Mouse (Mus musculus) mature B cell (primary cell): ENCODE results near the gene Map2.

Source experiments
- in situ Hi-C: fragments of 300-500 bp; cut with MboI; formaldehyde crosslinking; loops from 2 replicates; pipeline ENCODE4 v1.14.3; 2019

Gene Map2

DNA sequence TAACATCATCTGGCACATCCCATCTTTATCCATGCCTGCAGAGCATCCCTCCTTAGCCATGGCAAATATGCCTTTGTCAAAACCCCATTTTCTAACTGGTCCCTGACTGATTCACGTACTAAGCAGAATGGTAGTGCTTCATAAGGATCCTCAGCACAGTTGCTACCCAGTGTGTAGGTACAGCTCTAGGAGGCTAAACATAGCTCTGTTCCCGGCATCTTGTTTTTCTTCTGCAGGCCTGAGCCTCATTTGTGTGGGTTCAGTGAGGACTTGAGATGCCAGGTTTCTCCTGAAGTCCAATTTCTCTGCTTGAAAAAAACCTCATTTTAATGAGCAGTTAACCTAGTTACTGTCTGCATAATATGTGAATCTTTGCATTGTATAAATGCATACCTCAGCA is 30.4 kb downstream of the Map2 start:
- in situ Hi-C loops, result no loop called here

DNA sequence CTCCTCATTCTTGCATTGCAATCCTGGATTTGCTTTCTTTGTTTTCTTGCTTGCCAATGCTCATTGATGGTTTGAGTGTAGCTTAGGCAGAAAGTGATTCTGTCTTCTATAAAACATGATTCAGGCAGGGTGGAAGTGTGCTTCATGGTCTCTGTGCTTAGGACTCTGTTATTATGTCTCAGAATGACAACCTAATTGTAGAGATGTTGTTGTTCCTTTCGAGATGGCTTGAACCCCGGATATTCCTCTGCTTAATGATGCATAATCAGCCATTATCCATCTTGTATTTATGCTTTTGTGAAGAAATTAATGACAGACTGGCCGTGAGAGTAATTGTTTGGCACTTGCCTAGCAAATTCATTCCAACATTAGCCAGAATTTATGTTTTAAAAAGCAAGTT is 31.8 kb downstream of the Map2 start:
- in situ Hi-C loops, result no loop called here

- in situ Hi-C loops, result no loop called here
Observed at GRCm38 (mm10) chr1:66211074-66211791, 36.2 kb downstream of the Map2 start.

GRCm38 (mm10) chr1:66221497-66221896 is 46.4 kb downstream of the Map2 start:
- in situ Hi-C loops, result no loop called here

DNA sequence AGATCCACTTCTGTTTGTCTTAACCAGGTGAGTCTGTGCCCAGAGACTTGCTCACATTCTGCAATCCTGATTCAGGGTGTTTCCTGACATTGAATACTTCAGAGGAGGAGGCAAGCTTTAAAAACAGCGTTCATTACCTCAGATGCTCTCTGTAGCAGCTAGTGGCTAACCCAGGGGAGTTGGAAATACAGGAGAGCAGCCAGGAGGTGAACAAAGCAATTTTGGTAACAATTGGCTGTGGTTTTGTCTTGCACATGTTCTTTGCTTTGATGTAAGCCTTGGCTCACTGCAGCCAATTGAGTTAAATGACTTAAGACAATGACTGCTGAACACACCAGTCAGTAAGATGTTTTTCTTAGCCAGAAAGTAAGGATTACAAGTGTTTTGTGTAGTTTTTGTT is 48.3 kb downstream of the Map2 start:
- in situ Hi-C loops, result no loop called here

DNA sequence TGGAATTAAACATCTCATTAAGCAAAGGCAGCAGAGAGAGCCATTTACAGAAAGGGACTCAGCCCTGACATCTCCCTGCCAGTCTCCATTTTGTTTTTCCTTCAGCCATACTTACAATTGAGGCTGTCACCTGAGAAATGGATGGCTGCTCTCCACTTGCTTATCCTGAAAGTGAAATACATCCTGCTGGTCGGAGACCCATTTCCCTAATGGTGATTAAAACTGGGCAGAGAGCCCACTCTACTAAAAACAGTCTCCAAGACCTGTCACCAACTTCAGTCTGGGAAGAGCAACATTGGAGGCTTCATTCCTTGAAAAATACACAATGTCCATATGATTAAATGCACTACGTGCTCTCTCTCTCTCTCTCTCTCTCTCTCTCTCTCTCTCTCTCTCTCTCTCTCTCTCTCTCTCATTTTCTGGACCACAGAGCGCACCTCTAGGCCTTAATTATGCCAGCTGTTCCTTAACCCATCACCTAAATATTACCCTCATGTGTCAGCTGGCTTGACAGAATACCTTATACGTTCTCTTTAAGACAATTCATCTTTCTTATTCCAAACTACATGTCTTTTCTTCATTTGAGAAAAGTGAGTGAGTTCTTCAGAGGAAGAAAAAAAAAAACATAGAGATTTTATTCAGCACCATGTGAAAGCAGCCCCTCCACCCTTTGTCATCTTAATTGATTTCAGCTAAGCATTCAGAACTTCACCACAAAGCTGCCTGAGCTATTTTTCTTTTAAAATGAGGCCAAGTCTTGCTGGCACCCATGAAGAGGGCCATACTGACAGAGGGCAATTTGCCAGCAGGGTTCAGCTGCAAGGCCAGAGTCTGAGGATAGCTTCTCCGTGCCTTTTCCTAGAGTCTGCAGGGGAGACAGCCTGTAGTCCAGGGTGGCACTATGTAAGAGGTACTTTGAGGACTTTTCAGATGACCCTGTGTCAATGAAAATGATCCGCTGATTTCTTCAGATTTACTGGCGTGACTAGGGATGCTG is 51.6 kb downstream of the Map2 start:
- in situ Hi-C loops, result no loop called here

DNA sequence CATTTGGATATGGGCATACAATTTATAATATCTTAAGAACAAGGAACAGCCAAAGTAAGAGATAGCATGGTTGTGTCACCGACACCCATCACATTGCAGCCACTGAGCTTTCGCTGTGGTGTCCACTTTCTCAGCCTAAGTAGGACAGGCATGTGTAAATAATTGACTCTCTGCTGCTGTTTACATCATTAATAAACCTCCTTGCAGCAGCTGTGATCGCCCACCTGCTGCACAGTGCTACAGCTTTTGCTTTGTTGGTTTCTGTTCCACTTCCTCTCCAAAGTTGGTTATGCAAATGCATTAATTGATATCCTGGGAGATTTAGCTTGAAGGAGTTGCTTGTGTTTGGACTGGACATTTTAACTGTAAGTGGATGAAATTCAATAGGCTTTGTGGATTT is 53.1 kb downstream of the Map2 start:
- in situ Hi-C loops, result no loop called here

GRCm38 (mm10) chr1:66230345-66230744 is 55.3 kb downstream of the Map2 start:
- in situ Hi-C loops, result no loop called here

- in situ Hi-C loops, result no loop called here
Observed at GRCm38 (mm10) chr1:66231963-66232362, 56.9 kb downstream of the Map2 start.

DNA sequence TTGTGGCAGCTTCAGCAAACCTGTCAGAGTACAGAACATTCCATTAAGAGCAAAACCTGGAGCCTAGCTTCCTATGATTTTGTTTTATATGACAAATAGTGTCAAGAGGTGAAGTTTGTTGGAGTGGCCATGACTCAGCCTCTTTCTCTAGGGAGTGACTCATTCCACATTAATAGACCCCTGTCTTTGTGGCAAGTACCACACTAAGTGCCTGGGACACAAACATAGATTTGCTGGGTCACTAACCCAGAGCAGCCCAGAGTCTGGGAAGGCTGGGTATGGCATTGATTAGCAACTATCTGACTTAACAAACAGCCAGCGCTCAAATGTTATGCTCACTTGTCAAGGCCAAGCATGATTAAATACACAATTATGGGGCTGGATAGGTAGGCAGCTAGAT is 69.8 kb downstream of the Map2 start:
- in situ Hi-C loops, result no loop called here

DNA sequence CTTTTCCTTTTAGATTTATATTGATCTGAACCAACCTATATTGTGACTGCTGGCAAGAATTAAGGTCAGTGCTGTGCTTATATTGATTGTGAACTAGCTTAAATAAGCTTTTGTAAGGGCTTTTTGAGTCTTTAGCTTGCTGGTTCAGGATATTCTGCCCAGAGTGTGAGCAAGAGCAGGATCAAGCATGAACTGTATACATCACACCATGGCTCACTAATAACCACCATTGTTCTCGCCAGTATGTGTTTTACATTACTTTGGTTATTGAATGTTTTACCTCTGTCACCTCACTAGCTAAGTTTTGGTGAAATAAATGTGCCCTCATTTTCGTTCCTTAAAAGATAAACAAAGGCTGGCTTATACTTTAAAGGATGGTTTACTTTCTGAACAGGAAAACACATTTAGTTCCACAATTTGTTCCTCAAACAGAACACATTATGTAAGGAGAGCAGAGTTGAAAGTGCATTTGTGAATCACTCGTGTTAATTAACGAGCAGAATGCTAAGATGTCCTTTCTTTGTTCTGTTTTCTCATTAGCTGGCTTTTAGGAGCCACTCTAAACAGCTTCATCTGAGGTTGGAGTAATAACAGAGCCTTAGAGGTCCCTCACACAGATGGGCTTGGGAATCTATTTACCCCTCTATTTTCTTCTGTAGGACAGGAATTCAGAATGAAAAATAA is 76.7 kb downstream of the Map2 start:
- in situ Hi-C loops, result no loop called here

- in situ Hi-C loops, result no loop called here
Observed at GRCm38 (mm10) chr1:66252333-66252724, 77.3 kb downstream of the Map2 start.

GRCm38 (mm10) chr1:66263220-66263619 is 88.1 kb downstream of the Map2 start:
- in situ Hi-C loops, result no loop called here

GRCm38 (mm10) chr1:66266231-66266924 is 91.3 kb downstream of the Map2 start:
- in situ Hi-C loops, result no loop called here

DNA sequence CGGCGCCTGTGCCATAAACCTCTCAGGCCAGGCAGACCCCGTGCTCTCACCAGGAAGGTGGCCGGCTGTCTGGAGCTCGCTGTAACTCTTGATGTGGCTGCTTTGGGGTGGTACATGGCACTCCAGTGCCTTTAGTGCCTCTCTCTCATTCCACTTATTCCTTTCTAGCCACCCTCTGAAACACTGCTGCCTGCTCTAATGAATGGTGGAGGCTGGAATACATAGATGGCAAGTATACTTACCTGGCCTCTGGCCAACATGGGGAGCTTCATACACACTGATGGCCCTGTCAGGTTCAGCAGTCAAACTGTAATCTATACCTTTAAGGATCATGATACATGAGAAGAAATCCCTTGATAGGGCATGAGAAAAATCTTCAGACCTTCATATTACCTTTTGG is 102.6 kb downstream of the Map2 start:
- in situ Hi-C loops, result no loop called here

- in situ Hi-C loops, result no loop called here
Observed at GRCm38 (mm10) chr1:66279222-66280009, 104.3 kb downstream of the Map2 start.

DNA sequence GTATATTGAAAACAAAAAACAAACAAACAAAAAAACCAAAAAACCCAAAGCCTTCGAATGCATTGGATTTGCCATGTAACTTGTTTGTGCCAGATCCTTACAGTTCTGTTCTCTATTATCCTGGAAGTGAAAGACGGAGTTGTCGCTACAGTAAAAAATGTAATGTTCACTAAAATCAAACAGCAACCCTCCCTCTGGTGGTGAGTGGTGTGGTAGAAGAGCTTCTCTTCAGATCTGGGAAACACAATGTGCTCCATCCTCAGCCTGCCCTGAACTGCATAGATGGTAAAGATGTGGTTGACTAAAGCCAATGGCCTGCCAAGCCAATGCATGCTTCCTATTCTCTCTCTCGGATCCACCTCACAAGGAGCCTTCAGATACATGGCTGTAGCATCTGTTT is 105.1 kb downstream of the Map2 start:
- in situ Hi-C loops, result no loop called here

- in situ Hi-C loops, result no loop called here
Observed at GRCm38 (mm10) chr1:66282447-66282846, 107.4 kb downstream of the Map2 start.

DNA sequence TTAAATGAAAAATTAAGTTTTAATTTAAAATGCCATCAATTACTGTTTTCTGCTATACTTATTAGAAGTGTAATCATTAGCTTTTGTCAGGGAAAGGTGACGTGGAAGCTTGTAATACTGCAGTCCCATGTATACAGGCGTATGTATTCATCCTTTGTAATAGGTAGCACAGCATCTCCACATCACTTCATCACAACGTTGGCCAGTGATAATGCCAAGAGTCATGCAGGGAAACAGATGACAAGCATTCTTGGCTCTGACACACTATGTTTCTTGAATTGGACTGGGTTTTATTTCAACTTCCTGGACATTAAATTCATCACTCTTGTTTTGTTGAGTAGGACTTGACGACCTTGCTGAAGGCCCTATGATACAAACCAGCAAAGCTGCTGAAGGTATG is 113.9 kb downstream of the Map2 start:
- in situ Hi-C loops, result no loop called here

- in situ Hi-C loops, result no loop called here
Observed at GRCm38 (mm10) chr1:66292121-66292881, 117.2 kb downstream of the Map2 start.
